Mouse (Mus musculus): ENCODE data around the gene Acsl5. TPM values are rescaled to one million over a fixed set of nuclear protein-coding genes. Genes with fewer than 3 reads are reported as not detected.

Acsl5 gene
- 1.9 and 21.0 TPM in 2 replicates for polyA plus RNA-seq (2012; ENCODE audit: insufficient read depth, low replicate concordance)

- TF ChIP-seq GATA1 (IDR thresholded peaks at IDR 0.05; ENCODE audit: borderline replicate concordance, low read length) (no peak), FLI1 (IDR thresholded peaks at IDR 0.05; ENCODE audit: low read length) (no peak)
- H3K27me3 ChIP-seq (replicated peaks), result no peaks in the 10 kb centered on the region
- peak within 1 kb of the TSS; percentile 98 for H3K4me3 ChIP-seq (replicated peaks)
- peaks cover 80% of the 10 kb centered on the region for H3K4me1 ChIP-seq
- H3K9me3 ChIP-seq, result no peaks in the 10 kb centered on the region
- H3K36me3 ChIP-seq (replicated peaks; ENCODE audit: low read length), result peaks cover 4% of the 10 kb centered on the region
Measured at GRCm38 (mm10) chr19:55251383-55252124, at the start of gene Acsl5. TSS of gene Acsl5 (plus strand) at chr19:55251938.

DNA sequence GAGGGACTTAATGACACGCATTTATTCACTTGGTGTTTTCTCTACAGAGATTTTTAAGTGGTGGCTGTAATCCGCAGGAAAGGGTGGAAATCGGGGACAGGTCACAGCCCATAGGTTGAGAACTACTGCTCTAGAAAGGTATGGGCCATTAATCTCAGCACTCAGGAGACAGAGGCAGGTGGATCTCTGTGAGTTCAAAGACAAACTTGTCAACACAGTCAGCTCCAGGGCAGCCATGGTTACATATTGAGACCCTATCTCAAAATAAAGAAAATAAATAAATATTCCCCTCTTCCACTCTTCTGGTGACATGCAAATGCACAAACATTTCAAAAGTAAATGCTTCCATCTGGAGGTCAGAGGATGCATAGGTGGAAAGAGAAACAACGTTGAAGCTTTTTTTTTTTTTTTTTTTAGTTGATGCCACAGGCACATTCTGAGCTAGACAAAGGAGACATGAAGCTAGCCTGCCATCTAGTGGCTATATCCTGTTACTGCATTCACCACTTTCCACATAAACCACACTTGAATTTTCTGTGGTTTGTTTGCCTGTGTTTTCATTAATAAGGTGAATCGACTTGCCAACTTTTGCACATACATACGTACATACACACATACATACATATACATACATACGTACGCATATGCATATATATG lies 45.1 kb upstream of the Acsl5 start:
- peaks cover 7% of the 10 kb centered on the region; the same call in 1 of the 2 replicates for H3K4me1 ChIP-seq
- H3K4me3 ChIP-seq (replicated peaks), result no peak overlapping the region
- TF ChIP-seq FLI1 (IDR thresholded peaks at IDR 0.05; ENCODE audit: low read length) (no peak), GATA1 (IDR thresholded peaks at IDR 0.05; ENCODE audit: borderline replicate concordance, low read length) (no peak)
- H3K9me3 ChIP-seq, result no peaks in the 10 kb centered on the region
- H3K27me3 ChIP-seq (replicated peaks), result peaks cover 22% of the 10 kb centered on the region
- H3K36me3 ChIP-seq (replicated peaks; ENCODE audit: low read length), result peaks cover 26% of the 10 kb centered on the region

DNA sequence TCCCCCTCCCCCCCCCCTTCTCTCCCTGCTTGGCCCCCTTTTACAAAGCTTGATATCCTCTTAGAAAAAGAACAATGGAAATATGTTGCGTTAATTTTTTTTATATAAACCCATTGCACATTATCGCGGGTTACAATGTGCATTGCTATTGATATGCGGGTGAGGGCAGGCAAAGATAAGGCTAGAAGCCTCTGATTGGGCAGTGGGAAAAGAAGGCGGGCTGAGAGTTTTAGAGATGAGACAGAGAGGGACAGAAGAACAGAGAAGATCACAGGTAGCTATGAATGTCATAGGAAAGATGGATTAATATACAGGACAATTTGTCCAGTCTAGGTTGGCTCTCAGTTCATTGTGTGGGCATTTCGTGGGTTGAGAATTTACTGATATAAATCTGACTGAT lies 44.5 kb upstream of the Acsl5 start:
- Histone ChIP-seq H3K36me3 (replicated peaks; ENCODE audit: low read length) (peaks cover 22% of the 10 kb centered on the region), H3K4me1 (peaks cover 7% of the 10 kb centered on the region; the same call in 1 of the 2 replicates), H3K4me3 (replicated peaks) (no peak overlapping the region), H3K27me3 (replicated peaks) (peaks cover 22% of the 10 kb centered on the region), H3K9me3 (no peaks in the 10 kb centered on the region)
- no peak for TF ChIP-seq GATA1 (IDR thresholded peaks at IDR 0.05; ENCODE audit: borderline replicate concordance, low read length)
- TF ChIP-seq FLI1 (IDR thresholded peaks at IDR 0.05; ENCODE audit: low read length), result no peak

DNA sequence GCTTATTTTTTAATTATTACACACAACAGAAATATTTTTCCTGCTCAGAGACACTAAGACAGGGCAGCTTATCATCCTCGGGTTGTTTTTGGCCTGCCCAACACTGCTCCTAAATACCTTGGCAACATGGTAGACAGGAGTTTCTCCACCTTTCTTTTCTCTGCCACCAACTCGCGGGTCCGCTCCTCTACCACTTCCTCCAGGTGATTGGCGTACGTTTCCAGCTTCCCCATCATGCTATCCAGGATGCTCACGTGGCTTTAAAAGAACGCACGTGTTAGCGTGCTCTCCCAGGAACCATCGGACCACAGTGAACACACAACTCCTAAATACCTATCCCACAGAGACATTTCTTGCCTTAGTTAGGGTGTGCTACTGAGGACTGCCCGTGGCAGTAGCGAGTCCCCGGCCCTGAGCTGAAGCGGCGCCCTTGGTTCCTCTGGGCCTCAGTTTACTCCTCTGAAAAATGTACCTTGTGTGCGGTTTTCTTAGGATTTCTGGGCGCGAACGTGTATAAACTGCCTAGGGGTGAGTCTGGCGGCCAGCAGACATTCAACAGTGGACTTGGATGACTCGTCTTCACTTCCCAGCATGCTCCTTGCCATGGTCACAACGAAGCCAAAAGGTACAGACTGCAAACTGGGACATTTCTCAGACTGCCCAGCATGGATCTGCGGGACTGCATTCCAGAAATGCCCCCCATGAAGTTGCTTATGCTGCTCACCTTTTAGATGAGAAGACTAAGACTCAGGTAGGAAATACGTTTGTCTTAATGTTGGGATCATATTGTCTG lies 43.8 kb upstream of the Acsl5 start:
- Histone ChIP-seq H3K4me3 (replicated peaks) (no peak overlapping the region), H3K9me3 (no peaks in the 10 kb centered on the region), H3K27me3 (replicated peaks) (peaks cover 23% of the 10 kb centered on the region), H3K4me1 (peaks cover 7% of the 10 kb centered on the region; the same call in 1 of the 2 replicates), H3K36me3 (replicated peaks; ENCODE audit: low read length) (peaks cover 16% of the 10 kb centered on the region)
- TF ChIP-seq FLI1 (IDR thresholded peaks at IDR 0.05; ENCODE audit: low read length) (no peak), GATA1 (IDR thresholded peaks at IDR 0.05; ENCODE audit: borderline replicate concordance, low read length) (no peak)

DNA sequence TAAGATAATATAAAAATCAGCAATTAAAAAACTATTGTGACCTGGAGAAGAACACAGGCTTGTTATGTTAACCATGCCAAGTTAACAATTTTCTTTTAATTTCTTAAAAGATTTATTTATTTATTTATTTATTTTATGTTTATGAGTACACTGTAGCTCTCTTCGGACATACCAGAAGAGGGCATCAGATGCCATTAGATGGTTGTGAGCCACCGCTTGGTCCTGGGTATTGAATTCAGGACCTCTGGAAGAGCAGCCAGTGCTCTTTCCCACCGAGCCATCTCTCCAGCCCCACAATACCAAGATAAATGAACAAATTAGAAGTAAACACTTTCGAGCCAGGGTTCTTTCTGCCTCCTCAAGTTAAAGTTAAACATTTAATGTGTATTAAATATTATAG lies 43.1 kb upstream of the Acsl5 start:
- peaks cover 12% of the 10 kb centered on the region for H3K36me3 ChIP-seq (replicated peaks; ENCODE audit: low read length)
- TF ChIP-seq FLI1 (IDR thresholded peaks at IDR 0.05; ENCODE audit: low read length), result no peak
- no peak for TF ChIP-seq GATA1 (IDR thresholded peaks at IDR 0.05; ENCODE audit: borderline replicate concordance, low read length)
- no peaks in the 10 kb centered on the region for H3K9me3 ChIP-seq
- H3K4me3 ChIP-seq (replicated peaks), result no peak overlapping the region
- peaks cover 25% of the 10 kb centered on the region for H3K27me3 ChIP-seq (replicated peaks)
- peaks cover 7% of the 10 kb centered on the region; the same call in 1 of the 2 replicates for H3K4me1 ChIP-seq

DNA sequence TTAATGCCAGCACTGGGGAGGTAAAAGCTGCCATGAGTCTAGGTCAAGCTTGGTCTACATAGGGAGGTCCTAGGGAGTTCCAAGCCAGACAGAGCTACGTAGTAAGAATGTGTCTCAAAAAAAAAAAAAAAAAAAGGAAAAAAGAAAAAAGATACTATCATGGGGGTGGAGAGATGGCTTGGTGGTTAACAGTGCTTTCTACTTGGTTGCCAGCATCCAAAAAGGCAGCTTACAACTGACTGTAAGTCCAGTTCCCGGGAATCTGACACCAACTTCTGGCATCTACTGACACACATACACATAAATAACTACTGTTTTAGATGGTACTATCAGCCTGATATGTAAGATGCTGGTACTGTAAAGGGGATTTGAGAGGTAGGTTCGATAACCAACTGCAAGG lies 42.7 kb upstream of the Acsl5 start:
- peaks cover 22% of the 10 kb centered on the region for H3K27me3 ChIP-seq (replicated peaks)
- H3K9me3 ChIP-seq, result no peaks in the 10 kb centered on the region
- peaks cover 7% of the 10 kb centered on the region; the same call in 1 of the 2 replicates for H3K4me1 ChIP-seq
- peaks cover 12% of the 10 kb centered on the region for H3K36me3 ChIP-seq (replicated peaks; ENCODE audit: low read length)
- no peak overlapping the region for H3K4me3 ChIP-seq (replicated peaks)
- TF ChIP-seq FLI1 (IDR thresholded peaks at IDR 0.05; ENCODE audit: low read length) (no peak), GATA1 (IDR thresholded peaks at IDR 0.05; ENCODE audit: borderline replicate concordance, low read length) (no peak)

DNA sequence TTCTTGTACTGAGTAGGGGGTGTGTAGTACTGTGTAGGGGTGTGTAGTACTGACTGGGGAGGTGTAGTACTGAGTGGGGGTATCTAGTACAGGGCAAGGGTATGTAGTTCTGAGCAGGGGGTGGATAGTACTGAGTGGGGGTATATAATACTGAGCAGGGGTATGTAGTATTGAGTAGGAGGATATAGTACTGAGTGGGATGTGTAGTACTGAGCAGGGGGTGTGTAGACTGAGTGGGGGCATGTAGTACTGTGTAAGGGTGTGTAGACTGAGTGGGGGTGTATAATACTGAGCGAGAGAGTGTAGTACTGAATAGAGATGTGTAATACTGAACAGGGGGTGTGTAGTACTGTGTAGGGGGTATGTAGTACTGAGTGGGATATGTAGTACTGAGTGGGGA lies 40.0 kb upstream of the Acsl5 start:
- no peak overlapping the region for H3K4me3 ChIP-seq (replicated peaks)
- peaks cover 14% of the 10 kb centered on the region for H3K27me3 ChIP-seq (replicated peaks)
- no peak for TF ChIP-seq FLI1 (IDR thresholded peaks at IDR 0.05; ENCODE audit: low read length)
- no peak for TF ChIP-seq GATA1 (IDR thresholded peaks at IDR 0.05; ENCODE audit: borderline replicate concordance, low read length)
- 0 out of 2 replicates have a peak, but pooled peaks cover 2% of the 10 kb centered on the region for H3K9me3 ChIP-seq
- H3K36me3 ChIP-seq (replicated peaks; ENCODE audit: low read length), result peaks cover 2% of the 10 kb centered on the region
- H3K4me1 ChIP-seq, result peaks cover 7% of the 10 kb centered on the region; the same call in 1 of the 2 replicates

DNA sequence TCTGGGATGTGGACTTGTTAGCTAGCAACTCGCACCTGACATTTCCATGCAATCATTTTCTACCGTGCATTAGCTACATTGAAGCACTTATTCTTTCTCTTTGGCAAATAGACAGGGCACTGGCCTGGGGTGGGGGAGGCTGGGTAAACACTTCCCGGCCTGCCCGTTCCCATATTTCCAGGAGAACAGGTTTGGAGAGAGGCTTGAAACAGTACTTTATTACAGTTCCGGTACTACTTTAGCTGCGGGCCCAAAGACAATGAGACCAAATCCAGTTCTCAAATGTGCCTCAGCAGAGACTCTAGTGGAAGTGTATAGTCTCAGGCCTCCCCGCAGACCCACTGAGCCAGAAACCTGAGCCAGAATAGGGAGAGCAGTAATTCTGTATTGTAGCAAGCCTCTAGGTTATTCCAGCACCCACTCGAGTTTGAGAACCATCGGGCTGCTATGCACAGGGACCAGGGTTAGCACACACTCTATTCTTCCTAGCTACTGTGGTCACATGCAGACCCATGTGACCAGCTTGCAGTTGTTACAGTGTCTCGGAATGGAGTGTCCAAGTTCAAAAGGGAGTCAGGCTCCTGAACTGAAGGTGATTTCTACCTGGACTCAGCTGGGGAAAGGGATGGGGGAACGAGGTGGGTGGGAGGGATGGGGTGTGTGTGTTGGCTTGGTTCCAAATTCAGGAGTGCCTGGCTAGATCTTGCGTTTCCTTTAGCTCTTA lies 38.0 kb upstream of the Acsl5 start:
- Histone ChIP-seq H3K4me3 (replicated peaks) (no peak overlapping the region), H3K4me1 (peaks cover 17% of the 10 kb centered on the region), H3K9me3 (0 out of 2 replicates have a peak, but pooled peaks cover 2% of the 10 kb centered on the region), H3K27me3 (replicated peaks) (peaks cover 14% of the 10 kb centered on the region), H3K36me3 (replicated peaks; ENCODE audit: low read length) (peaks cover 2% of the 10 kb centered on the region)
- no peak for TF ChIP-seq FLI1 (IDR thresholded peaks at IDR 0.05; ENCODE audit: low read length)

- H3K9me3 ChIP-seq, result 0 out of 2 replicates have a peak, but pooled peaks cover 2% of the 10 kb centered on the region
- H3K4me1 ChIP-seq, result peaks cover 43% of the 10 kb centered on the region
- H3K27me3 ChIP-seq (replicated peaks), result peaks cover 11% of the 10 kb centered on the region
- no peak for TF ChIP-seq FLI1 (IDR thresholded peaks at IDR 0.05; ENCODE audit: low read length)
- no peak for TF ChIP-seq GATA1 (IDR thresholded peaks at IDR 0.05; ENCODE audit: borderline replicate concordance, low read length)
- H3K4me3 ChIP-seq (replicated peaks), result no peak overlapping the region
- H3K36me3 ChIP-seq (replicated peaks; ENCODE audit: low read length), result peaks cover 15% of the 10 kb centered on the region
Measured at GRCm38 (mm10) chr19:55216876-55217275, 34.9 kb upstream of the Acsl5 start.

Data from megakaryocyte, embryonic 14.5 days (primary cell).